Mouse (Mus musculus) 3134 (cell line): ENCODE results near the gene Sorbs1.

Experiments
- DNase-seq: peaks from one replicate; pipeline ENCODE4 v3.0.0-alpha.2; 2011; ENCODE audit warnings: low spot score; ENCODE audit not compliant: insufficient read length; ENCODE audit errors: extremely low read depth

Gene Sorbs1

DNA sequence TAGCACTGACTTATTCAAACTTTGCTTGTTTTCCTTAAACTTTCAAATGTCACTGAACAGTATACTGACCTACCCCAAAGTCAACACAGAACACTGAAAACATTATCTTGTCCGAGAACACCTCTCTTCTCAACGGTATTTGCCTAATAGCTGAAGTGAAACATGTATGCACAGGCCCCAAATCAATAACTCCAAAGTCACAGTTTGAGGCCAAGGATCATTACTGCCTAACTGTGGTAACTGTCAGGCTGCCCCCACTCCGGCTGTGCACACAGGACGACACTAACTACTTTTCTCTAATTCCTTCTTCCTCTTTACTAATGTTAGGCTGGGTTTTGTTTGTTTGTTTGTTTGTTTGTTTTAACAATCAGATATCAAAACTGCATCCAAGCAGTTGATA lies 103.1 kb downstream of the Sorbs1 start:
- DNase-seq, result no peak

DNA sequence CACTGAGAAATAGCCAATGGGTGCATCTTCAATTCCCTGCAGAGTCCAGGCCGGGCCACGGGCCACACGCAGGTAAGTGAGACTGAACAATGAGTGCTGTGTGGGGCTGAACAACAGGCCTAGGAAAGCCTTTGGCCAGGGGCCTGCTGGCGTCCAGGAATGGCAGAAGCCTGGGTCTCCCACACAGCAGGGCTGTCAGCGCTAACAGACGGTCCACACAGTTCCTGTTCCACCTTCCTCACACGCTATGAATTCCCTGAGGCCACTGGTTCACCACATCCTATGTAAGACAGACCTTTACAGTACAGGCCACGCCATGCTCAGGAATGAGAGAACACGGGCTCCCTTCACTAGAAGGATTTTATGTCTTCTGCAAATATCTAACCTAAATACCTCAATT lies 103.5 kb downstream of the Sorbs1 start:
- DNase-seq, result no peak

DNA sequence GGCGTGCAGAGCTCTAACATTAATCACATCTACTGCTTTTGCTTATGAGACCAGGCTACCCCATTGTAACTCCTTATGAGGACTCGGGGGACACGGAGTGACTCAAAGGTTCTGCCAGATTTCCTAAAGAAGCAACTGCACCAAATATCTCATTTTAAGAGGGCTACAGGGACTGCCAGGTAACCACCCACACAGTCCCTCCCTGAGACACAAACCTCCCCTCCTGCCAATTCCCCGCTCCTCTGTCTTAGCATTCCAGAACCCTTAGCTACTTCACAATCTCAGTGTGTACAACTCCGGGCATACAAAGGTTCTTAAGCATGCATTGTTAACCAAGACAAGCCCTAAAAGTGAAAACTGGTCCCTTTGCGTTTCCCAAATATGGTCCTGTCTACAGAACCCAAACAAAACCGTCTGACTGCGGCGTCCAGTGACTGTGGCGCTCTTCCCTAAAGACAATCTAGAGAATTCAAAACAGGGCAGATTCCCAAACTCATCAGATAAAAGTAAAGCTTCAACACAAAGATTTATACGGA lies 104.0 kb downstream of the Sorbs1 start:
- no peak for DNase-seq

DNA sequence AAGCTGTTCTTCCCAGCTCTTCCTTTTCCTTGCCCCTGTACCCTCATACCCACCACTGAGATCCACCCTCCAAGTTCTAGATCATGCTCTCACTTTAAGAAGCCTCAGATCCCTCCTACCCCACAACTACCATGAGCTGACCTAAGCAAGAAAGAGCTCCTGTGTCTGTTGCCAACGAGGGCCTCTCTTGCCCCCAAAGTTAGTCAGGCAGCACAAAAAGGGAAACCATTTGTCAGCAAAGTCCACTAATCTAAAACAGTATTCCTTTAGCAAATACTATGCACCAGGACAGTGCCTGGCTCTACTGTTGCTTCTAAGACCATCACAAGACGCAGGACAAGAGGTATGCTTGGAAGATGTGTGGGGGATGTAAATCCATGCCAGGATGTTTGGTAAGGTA lies 106.4 kb downstream of the Sorbs1 start:
- DNase-seq, result no peak

DNA sequence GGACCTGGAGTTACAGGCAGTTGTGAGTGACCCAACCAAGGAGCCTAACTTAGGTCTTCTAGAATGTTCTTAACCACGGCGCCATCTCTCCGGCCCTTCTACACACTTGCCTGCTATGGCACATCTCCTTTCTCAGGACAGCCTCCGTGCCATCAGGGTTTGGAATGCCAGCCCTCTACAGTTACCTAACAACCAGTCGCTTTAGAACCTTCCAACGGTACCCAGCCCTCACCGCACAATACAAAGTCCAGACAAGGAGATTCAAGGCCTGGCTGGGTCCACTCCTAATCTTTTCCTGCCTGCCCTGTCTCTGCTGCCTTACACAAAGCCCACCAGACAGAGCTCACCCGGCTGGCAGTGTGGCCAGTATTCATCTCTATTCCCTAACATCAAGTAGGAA lies 106.9 kb downstream of the Sorbs1 start:
- DNase-seq, result no peak

DNA sequence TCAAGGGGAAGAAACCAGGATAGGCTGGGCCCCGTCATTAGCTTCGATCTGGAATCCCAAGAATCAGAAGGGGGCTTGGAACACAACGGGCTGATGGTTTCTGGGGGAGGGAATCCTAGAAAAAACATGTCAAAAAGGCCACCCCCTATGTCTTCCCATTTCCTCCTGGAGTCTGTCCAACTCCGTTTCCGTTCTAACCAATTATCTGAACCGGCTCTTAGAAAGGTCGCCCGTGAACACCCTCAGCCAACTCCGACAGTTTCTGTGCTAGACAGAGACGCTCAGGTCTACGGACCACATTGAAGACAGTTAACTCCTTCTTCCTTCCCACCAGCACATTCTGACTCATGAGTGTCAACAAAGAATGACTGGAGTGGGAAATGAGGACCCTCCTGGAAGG lies 107.8 kb downstream of the Sorbs1 start:
- no peak for DNase-seq

DNA sequence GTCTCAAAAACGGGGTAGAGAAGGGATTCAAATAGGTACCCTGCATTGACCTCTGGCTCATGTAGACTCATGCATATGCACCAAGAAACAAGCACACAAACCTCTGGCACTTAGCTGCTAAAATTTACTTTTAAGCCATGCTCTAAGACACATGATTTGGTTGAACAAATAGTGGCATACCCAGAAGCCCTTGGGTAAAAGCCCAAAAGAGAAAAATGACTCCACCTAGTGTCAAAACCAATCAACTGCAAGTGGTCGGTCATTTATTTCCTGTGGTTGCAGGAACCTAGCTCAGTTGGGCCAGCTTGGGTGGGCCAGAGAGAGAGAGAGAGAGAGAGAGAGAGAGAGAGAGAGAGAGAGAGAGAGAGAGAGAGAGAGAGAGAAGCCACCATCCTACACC lies 109.0 kb downstream of the Sorbs1 start:
- no peak for DNase-seq

DNA sequence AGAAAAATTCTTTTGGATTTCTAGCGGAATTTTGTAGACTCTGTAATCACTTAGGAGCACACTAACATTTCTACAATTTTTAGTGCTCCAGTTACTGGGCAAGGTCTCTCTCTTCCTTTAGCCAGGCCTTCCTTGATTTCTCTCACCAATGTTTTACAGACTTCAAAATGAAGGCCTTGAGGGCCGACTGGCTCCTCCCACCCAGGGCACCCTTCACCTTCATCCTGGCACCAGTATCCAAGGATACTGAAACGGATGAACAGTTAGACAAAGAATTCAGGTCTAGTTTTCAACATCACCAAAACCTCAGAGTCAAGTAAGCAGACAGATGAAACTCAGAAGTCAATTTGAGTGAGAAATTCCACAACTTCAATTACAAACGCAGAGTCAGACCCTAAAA lies 109.6 kb downstream of the Sorbs1 start:
- no peak for DNase-seq

DNA sequence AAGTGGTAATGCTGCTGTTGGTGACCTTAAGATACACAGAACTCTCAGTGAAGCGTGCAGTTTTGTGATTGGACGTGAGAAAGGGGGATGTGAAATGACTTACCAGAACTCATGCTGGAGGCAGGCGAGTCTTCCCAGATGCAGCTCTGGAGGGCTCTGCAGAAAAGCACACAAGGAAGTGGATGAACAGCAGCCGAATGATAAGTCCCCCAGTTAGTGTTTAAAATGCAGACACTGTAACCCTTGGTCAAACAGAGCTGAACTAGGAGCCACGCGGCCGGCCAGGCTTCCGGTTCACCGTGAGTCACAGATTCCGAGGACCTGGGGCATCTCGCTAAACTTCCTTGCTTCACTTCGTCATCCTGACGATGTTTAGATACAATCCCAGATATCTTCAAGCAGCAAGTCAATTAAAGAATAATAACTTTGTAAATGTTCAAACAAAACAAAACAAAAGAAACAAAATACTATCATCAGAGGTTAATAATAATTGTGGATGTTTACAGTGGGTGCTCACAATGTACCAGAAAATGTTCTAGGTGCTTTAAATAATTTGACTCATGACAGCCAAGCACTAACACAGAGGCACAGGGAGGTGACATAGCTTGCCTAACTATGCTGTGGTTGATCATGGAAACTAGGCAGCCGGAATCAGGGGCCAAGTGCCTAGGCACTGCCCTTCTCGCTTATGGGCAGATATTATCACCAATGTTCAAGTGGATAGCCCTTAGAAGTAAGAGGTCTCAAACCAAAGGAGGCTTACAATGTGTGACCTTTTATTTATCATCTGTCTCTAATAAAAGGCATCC lies 111.2 kb downstream of the Sorbs1 start:
- peak; percentile 39 for DNase-seq

DNA sequence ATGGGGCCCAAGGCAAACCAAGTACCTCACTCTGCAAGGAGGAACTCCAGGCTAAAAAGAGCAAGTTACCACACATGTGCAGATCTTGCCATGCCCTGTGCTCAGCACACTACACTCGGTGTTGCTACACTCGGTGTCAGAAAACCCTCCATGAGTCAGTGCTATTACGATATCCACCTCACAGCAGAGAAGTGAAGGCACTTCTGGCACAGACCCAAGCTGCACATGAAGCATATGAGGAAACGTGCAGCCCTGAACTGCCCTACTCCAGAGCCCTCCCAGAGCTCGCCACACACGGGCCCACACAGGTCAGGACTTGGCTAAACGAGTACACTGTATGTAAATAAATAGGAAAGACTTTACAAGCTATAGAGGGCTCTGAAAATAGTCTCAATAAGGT lies 112.4 kb downstream of the Sorbs1 start:
- DNase-seq, result peak; percentile 39

DNA sequence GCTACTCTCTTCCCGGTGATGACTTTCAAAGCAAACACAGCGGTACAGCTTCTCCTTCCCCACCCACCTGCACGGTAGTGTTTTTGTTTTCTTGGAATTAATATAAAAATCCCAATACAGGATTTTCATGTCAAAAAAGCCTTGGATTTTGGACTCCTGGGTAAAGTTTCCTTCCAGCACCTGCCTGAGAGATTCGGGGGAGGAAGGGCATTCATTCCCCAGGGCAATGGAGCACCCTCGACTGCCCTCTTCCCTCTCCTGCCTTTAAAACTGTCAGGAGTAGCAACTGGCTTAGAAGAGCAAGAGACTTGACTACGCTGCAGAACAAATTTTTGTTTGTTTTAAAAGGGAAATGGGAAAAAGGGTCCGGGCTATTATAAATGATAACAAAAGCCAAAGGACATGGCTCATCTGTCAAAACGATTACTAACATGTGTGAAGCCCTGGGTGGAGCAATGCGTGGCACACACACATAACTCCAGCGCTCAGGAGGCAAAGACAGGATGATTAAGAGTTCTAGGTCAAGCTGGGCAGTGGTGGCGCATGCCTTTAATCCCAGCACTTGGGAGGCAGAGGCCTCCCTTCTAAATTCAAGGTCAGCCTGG lies 113.1 kb downstream of the Sorbs1 start:
- DNase-seq, result no peak

DNA sequence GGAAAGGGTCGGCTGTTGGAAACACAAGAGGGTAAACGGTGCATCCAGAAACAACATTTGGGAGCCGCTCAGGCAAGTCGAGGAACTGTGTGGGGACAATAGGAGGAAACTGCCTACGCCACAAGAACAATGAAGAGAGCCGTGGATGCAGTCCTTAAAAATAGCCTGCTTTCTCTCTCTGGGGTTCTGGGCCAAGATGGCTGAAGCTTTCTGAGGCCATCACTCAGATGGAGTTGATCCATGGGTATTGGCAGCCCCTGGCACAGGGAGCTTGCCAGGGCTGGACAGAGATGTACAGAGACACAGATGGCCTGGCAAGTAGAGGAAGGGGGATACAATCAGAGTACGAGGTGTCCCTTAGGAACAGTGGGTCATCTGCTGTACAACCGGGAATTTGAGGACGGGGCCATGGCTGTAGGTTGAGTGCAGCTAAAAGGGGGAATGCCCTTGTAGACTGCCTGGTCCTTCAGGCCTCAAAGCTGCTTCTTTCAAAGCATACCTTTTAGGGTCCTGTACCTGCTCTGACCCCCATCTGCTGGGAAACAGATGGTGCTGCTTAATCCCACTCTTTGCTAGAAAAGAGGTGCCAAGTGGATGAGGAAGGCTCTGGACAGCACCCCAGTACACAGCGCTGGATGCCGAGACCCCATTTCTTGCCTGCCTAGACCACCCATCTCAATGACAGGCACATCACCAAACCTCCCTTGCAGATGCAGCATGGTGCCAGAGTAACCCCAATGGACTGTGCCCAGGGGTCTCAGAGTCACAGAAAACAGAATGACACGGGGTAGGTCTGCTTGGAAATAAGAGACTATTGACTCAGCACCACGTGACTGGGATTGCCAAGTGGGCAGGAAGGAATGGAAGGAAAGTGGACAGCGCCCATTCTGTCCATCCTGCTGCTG lies 117.6 kb downstream of the Sorbs1 start:
- no peak for DNase-seq

DNA sequence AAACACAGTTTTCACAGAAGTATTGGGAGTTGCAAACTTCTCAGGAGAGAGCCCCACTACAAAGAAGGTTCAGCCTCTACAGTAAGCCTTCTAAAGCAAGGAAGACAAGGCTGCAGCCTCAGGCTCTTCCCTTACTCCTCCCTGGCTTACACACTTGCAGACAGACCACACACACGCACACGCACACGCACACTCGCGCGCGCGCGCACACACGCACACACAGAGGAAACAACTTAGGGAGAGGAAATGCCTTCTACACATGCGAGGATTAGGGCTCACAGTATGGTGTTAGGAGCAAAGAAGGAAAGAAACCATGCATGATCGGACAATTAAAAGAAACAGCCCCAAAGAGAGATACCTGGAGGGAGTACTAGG lies 118.3 kb downstream of the Sorbs1 start:
- no peak for DNase-seq

DNA sequence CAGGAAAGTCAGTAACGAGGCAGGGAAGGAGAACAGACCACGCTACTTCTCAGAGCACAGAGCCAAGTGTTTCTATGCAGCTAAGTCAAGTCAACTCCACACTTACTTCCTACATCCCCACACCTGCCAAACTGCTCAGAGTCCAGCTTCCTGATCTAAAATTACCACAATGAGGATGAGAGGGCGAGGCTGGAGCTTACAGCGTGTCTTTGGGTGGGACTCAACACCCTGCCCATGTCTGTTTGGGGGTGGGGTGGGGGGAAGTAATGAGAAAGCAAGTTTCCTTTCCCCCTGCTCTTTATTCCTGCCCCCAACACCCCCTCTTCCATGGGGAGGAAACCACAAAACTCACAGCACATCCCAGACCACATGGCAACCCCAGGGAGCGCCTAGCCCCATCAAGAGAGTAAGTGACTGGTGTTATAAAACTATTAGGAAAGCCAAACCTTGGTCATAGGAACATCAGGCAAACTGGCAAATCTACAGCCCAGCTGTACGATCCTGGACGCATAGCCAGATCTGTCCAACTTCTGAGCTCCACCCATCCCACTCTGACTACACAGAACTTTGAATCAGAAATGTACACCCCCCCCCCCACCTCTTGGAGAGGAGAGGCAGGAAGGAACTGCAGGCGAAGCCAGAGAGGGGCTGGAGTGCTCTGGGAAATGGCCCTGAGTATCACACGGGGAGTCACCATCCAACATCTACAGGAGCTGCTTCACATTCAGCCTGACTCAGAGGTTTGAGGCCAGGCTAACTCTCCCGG lies 118.8 kb downstream of the Sorbs1 start:
- DNase-seq, result no peak

DNA sequence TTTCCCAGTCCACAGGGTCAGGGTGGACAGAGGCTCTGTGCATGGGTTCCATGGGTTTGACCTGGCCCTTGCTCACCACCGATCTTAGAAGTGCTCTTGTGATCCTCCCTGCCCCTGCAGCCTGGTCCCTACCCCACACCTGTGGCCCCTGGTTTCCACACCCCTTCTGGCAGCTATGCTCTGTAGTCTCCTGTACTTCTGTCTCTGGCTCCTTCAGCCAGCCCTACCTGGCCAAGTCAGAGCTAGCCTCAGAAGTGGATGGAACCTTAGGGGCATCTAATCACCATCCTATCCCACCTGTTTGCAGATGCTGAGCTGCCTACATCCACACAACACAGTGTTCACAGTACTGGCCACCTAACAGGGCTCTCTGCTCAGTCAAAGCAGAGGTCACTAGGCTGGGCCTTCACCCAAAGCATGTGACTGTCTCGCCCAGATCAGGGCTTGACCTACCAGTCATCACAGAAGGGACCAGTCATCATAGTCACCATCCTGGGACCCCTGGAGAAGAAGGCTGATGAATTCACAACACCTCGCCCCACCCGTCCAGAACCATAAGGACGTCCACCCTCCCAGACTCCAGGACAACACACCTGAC lies 120.7 kb downstream of the Sorbs1 start:
- no peak for DNase-seq

DNA sequence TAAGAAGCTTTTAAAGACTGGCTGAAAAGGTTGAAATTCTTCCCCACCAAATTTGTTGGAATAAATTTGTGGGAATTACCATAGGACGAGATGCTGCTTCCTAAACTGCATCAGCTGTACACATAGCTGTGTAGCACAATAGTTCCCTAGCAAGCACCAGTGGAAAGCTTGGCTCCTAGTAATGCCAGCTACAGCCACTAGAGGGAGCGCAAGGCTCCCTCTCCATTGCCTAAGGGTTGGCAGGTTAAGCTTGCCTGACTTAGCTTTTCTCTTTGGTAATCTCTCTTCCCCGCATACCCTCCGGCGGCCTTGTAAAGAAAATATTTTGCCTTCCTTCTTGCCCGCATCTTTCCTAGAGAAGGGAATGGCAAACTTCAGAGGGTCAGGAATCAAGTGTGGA lies 122.1 kb downstream of the Sorbs1 start:
- DNase-seq, result no peak

DNA sequence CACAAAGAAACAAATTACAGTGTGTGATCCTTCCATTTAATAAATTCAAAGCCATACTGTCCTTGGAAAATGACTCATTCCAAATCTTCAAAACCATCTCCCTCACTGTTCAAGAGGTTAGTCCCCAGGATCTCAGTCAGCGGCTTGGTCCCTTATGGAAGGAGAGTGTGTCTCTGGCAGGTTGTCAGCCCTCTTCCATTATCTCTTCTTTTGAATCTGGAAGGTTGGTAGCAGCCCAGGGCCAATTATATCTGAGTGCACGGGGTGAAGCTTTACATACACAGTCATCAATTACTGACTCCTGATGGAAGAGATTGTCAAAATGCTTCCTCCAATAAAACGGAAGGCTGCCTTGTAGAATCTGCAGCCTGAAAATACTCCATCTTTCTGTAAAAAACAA lies 126.7 kb downstream of the Sorbs1 start:
- DNase-seq, result no peak

DNA sequence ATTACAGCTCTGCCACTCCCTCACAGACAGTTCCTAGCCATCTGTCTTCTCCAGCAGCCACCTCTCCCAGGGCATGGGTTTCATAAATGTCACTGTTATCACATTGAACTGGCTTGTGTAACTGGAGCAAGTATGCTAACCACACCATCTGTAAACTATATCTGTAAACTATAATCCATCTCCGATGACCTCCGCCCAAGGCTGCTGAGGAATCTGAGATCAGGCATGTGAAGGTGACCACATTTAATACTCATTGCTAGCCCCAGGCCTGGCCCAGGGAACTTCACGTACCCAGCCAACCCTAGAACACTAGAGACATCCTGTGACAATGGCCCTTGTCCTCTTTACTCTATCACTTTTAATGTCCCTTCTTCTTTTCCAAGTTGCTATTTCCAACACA lies 128.2 kb downstream of the Sorbs1 start:
- no peak for DNase-seq

DNA sequence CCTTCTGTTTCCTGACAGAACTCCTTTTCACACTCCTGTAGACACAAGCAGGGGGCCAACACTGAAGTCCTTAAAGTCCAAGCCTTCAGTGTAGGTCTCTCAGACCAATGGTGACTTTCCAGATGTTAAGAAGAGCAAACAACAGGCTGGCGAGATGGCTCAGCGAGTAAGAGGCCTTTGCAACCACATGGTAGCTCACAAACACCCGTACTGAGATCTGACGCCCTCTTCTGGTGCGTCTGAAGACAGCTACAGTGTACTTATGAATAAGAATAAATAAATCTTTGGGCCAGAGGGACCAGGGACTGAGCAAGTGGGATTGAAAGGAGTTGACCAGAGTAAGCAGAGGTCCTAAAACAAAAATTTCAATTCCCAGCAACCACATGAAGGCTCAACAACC lies 129.6 kb downstream of the Sorbs1 start:
- no peak for DNase-seq

DNA sequence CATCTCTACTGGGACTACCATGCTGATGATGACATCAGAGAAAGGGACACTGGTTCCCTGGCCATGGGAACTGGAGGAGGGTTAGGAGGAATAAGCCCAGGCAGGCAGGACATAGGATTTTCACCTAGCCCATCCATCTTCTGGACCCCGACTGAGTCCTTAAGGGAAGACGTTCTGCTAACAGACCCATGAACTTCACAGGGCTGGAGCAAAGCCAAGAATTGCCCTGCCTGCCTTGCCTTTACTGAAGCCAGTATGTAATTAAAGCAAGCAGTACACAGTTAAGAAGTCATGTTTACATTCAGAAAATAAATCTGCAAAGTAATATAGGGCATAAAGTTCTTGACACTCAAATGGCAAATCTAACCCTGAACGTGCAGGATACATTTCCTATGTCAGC lies 132.9 kb downstream of the Sorbs1 start:
- no peak for DNase-seq
